Mouse (Mus musculus) MEL (cell line): ENCODE results near the gene Col18a1. TPM values are rescaled to one million over a fixed set of nuclear protein-coding genes. Genes with fewer than 3 reads are reported as not detected.

ENCODE experiments used
- DNase-seq: peaks from one replicate; pipeline ENCODE4 v3.0.0; 2011; ENCODE audit warnings: low read depth, low spot score
- H3K27ac ChIP-seq: 2 replicates; pipeline ENCODE4 v1.5.1; 2012; ENCODE audit warnings: low read depth, mild to moderate bottlenecking, control low read depth, low read length, moderate library complexity; ENCODE audit not compliant: control insufficient read depth
- H3K27me3 ChIP-seq, 2 experiments: fragments of 150-350 bp in 1 of 2; sonication (generic) in 1 of 2; 2 replicates each; pipeline ENCODE4 v1.6.1; 2012; ENCODE audit warnings: low read length in 2 of 2, mild to moderate bottlenecking in 2 of 2, improper control_type of control experiment in 1 of 2, moderate library complexity in 1 of 2; ENCODE audit not compliant: insufficient read depth in 2 of 2, control insufficient read depth in 1 of 2
- H3K36me3 ChIP-seq, 2 experiments: 2 replicates each; pipeline ENCODE4 v1.6.1; 2012 to 2014; ENCODE audit warnings: low read length in 2 of 2, improper control_type of control experiment in 1 of 2, inconsistent platforms in 1 of 2, mild to moderate bottlenecking in 1 of 2; ENCODE audit not compliant: insufficient read depth in 2 of 2, control insufficient read depth in 1 of 2
- H3K4me1 ChIP-seq, 2 experiments: fragments of 150-350 bp in 1 of 2; sonication (generic) in 1 of 2; 2 replicates each; pipeline ENCODE4 v1.6.1; 2012; ENCODE audit warnings: low read length in 2 of 2, improper control_type of control experiment in 1 of 2, mild to moderate bottlenecking in 1 of 2; ENCODE audit not compliant: insufficient read depth in 2 of 2, control insufficient read depth in 1 of 2
- H3K4me3 ChIP-seq, 2 experiments: fragments of 150-350 bp in 1 of 2; sonication (generic) in 1 of 2; 2 replicates each; pipeline ENCODE4 v1.5.1; 2012; ENCODE audit warnings: low read depth in 2 of 2, low read length in 2 of 2, mild to moderate bottlenecking in 2 of 2, moderate library complexity in 2 of 2, control low read depth in 1 of 2, improper control_type of control experiment in 1 of 2; ENCODE audit not compliant: control insufficient read depth in 1 of 2, insufficient read depth in 1 of 2
- H3K79me2 ChIP-seq: 2 replicates; pipeline ENCODE4 v1.6.1; 2012; ENCODE audit warnings: mild to moderate bottlenecking, low read length, moderate library complexity; ENCODE audit not compliant: control insufficient read depth, poor library complexity, insufficient read depth
- H3K9ac ChIP-seq: 2 replicates; pipeline ENCODE4 v1.6.1; 2012; ENCODE audit warnings: low read depth, mild to moderate bottlenecking, control low read depth, low read length, moderate library complexity; ENCODE audit not compliant: control insufficient read depth, poor library complexity, severe bottlenecking
- H3K9me3 ChIP-seq: fragments of 150-350 bp; sonication (generic); replicated peaks from 2 replicates; pipeline ENCODE4 v1.6.1; 2012; ENCODE audit warnings: mild to moderate bottlenecking, low read length, improper control_type of control experiment, moderate library complexity; ENCODE audit not compliant: insufficient read depth
- BHLHE40 ChIP-seq: IDR thresholded peaks from 2 replicates; pipeline ENCODE4 v1.6.1; 2012; ENCODE audit warnings: low read depth, mild to moderate bottlenecking, inconsistent platforms, low read length, improper control_type of control experiment, borderline replicate concordance
- CHD1 ChIP-seq: IDR thresholded peaks from 2 replicates; pipeline ENCODE4 v1.6.1; 2012; ENCODE audit warnings: low read depth, mild to moderate bottlenecking, inconsistent platforms, low read length, improper control_type of control experiment
- CHD2 ChIP-seq: IDR thresholded peaks from 2 replicates; pipeline ENCODE4 v1.6.1; 2011; ENCODE audit warnings: low read length, improper control_type of control experiment
- E2F4 ChIP-seq: IDR thresholded peaks from 2 replicates; pipeline ENCODE4 v1.6.1; 2011; ENCODE audit warnings: low read depth, low read length, improper control_type of control experiment, borderline replicate concordance
- ELF1 ChIP-seq: IDR thresholded peaks from 2 replicates; pipeline ENCODE4 v1.6.1; 2014; ENCODE audit warnings: low read depth, mild to moderate bottlenecking, inconsistent platforms, low read length, improper control_type of control experiment, moderate library complexity
- EP300 ChIP-seq, 2 experiments: IDR thresholded peaks; 2 replicates each; pipeline ENCODE4 v1.6.1; 2011; ENCODE audit warnings: improper control_type of control experiment in 2 of 2, low read length in 2 of 2, low read depth in 1 of 2, mild to moderate bottlenecking in 1 of 2
- GATA1 ChIP-seq: IDR thresholded peaks from 2 replicates; pipeline ENCODE4 v1.6.1; 2011; ENCODE audit warnings: low read depth, low read length, improper control_type of control experiment
- HCFC1 ChIP-seq: IDR thresholded peaks from 2 replicates; pipeline ENCODE4 v1.6.1; 2012; ENCODE audit warnings: low read depth, mild to moderate bottlenecking, inconsistent platforms, low read length, improper control_type of control experiment, moderate library complexity
- JUND ChIP-seq: IDR thresholded peaks from 2 replicates; pipeline ENCODE4 v1.6.1; 2011; ENCODE audit warnings: low read depth, mild to moderate bottlenecking, improper control_type of control experiment, low read length
- MAFK ChIP-seq: IDR thresholded peaks from 2 replicates; pipeline ENCODE4 v1.6.1; 2011; ENCODE audit warnings: low read depth, mild to moderate bottlenecking, low read length, improper control_type of control experiment, borderline replicate concordance
- MAX ChIP-seq: IDR thresholded peaks from 2 replicates; pipeline ENCODE4 v1.6.1; 2011; ENCODE audit warnings: low read length, improper control_type of control experiment
- MAZ ChIP-seq: IDR thresholded peaks from 2 replicates; pipeline ENCODE4 v1.6.1; 2012; ENCODE audit warnings: low read depth, mild to moderate bottlenecking, inconsistent platforms, low read length, improper control_type of control experiment
- MEF2A ChIP-seq: IDR thresholded peaks from 2 replicates; pipeline ENCODE4 v1.6.1; 2014; ENCODE audit warnings: low read depth, mild to moderate bottlenecking, inconsistent platforms, low read length, improper control_type of control experiment; ENCODE audit not compliant: poor library complexity, insufficient replicate concordance, severe bottlenecking; ENCODE audit errors: extremely low read depth
- MXI1 ChIP-seq: IDR thresholded peaks from 2 replicates; pipeline ENCODE4 v1.6.1; 2011; ENCODE audit warnings: mild to moderate bottlenecking, low read depth, low read length, improper control_type of control experiment
- MYC ChIP-seq: IDR thresholded peaks from 2 replicates; pipeline ENCODE4 v1.6.1; 2011; ENCODE audit warnings: low read depth, mild to moderate bottlenecking, low read length, improper control_type of control experiment, moderate library complexity
- NELFE ChIP-seq: IDR thresholded peaks from 2 replicates; pipeline ENCODE4 v1.6.1; 2011; ENCODE audit warnings: low read depth, low read length, improper control_type of control experiment
- NRF1 ChIP-seq: IDR thresholded peaks from 2 replicates; pipeline ENCODE4 v1.6.1; 2014; ENCODE audit warnings: low read depth, mild to moderate bottlenecking, inconsistent platforms, low read length, improper control_type of control experiment, moderate library complexity; ENCODE audit not compliant: poor library complexity, insufficient read depth, severe bottlenecking
- POLR2A ChIP-seq, 2 experiments: IDR thresholded peaks; 2 replicates each; pipeline ENCODE4 v1.6.1; 2011 to 2012; ENCODE audit warnings: low read length in 2 of 2, mild to moderate bottlenecking in 2 of 2, control low read depth in 1 of 2, improper control_type of control experiment in 1 of 2, low read depth in 1 of 2, moderate library complexity in 1 of 2; ENCODE audit not compliant: control insufficient read depth in 1 of 2, insufficient read depth in 1 of 2, poor library complexity in 1 of 2
- POLR2AphosphoS2 ChIP-seq: IDR thresholded peaks from 2 replicates; pipeline ENCODE4 v1.6.1; 2011; ENCODE audit warnings: low read length, improper control_type of control experiment
- RAD21 ChIP-seq: IDR thresholded peaks from 2 replicates; pipeline ENCODE4 v1.6.1; 2011; ENCODE audit warnings: mild to moderate bottlenecking, low read depth, low read length, improper control_type of control experiment
- RCOR1 ChIP-seq: IDR thresholded peaks from 2 replicates; pipeline ENCODE4 v1.6.1; 2012; ENCODE audit warnings: low read depth, mild to moderate bottlenecking, inconsistent platforms, low read length, improper control_type of control experiment
- SIN3A ChIP-seq: IDR thresholded peaks from 2 replicates; pipeline ENCODE4 v1.6.1; 2012; ENCODE audit warnings: low read length, improper control_type of control experiment, inconsistent platforms
- TAL1 ChIP-seq: IDR thresholded peaks from 2 replicates; pipeline ENCODE4 v1.6.1; 2012; ENCODE audit warnings: mild to moderate bottlenecking, inconsistent platforms, low read length, moderate library complexity, mixed read lengths
- TBP ChIP-seq: IDR thresholded peaks from 2 replicates; pipeline ENCODE4 v1.8.0; 2011; ENCODE audit warnings: low read depth, low read length, improper control_type of control experiment
- TCF12 ChIP-seq: IDR thresholded peaks from 2 replicates; pipeline ENCODE4 v1.6.1; 2014; ENCODE audit warnings: low read depth, mild to moderate bottlenecking, inconsistent platforms, low read length, improper control_type of control experiment, moderate library complexity
- USF1 ChIP-seq: IDR thresholded peaks from 2 replicates; pipeline ENCODE4 v1.6.1; 2014; ENCODE audit warnings: low read depth, mild to moderate bottlenecking, inconsistent platforms, low read length, improper control_type of control experiment, moderate library complexity
- USF2 ChIP-seq, 2 experiments: IDR thresholded peaks; 2 replicates each; pipeline ENCODE4 v1.6.1; 2011 to 2012; ENCODE audit warnings: improper control_type of control experiment in 2 of 2, low read length in 2 of 2, borderline replicate concordance in 1 of 2, inconsistent platforms in 1 of 2, low read depth in 1 of 2, mild to moderate bottlenecking in 1 of 2; ENCODE audit not compliant: insufficient read depth in 1 of 2
- ZKSCAN1 ChIP-seq: IDR thresholded peaks from 2 replicates; pipeline ENCODE4 v1.6.1; 2012; ENCODE audit warnings: low read depth, mild to moderate bottlenecking, inconsistent platforms, low read length, improper control_type of control experiment, moderate library complexity
- ZMIZ1 ChIP-seq: IDR thresholded peaks from 2 replicates; pipeline ENCODE4 v1.6.1; 2012; ENCODE audit warnings: low read depth, mild to moderate bottlenecking, inconsistent platforms, low read length, improper control_type of control experiment, moderate library complexity
- ZNF384 ChIP-seq: IDR thresholded peaks from 2 replicates; pipeline ENCODE4 v1.6.1; 2012; ENCODE audit warnings: low read depth, mild to moderate bottlenecking, inconsistent platforms, low read length, improper control_type of control experiment
- polyA plus RNA-seq, 2 experiments: library from polyadenylated mRNA; stranded (reverse) in 1 of 2; unstranded in 1 of 2; fragments of >175 nt in 1 of 2; fragments of >200 nt in 1 of 2; gene quantifications; 2 replicates each; pipeline versions ENCODE4 v1.2.1 to v1.2.4; 2012; ENCODE audit warnings: low replicate concordance in 2 of 2, low read depth in 1 of 2; ENCODE audit not compliant: insufficient read length in 2 of 2, insufficient read depth in 1 of 2, missing spikeins in 1 of 2
- total RNA-seq: library from RNA; depleted of rRNA; stranded (reverse); fragments of 300-350 nt; gene quantifications from 2 replicates; pipeline ENCODE4 v1.2.3, GENCODE M21; 2012

Col18a1 gene
- total and polyA plus RNA-seq, 3 experiments, result 0.46 to 1.3 TPM; not detected in 1

DNA sequence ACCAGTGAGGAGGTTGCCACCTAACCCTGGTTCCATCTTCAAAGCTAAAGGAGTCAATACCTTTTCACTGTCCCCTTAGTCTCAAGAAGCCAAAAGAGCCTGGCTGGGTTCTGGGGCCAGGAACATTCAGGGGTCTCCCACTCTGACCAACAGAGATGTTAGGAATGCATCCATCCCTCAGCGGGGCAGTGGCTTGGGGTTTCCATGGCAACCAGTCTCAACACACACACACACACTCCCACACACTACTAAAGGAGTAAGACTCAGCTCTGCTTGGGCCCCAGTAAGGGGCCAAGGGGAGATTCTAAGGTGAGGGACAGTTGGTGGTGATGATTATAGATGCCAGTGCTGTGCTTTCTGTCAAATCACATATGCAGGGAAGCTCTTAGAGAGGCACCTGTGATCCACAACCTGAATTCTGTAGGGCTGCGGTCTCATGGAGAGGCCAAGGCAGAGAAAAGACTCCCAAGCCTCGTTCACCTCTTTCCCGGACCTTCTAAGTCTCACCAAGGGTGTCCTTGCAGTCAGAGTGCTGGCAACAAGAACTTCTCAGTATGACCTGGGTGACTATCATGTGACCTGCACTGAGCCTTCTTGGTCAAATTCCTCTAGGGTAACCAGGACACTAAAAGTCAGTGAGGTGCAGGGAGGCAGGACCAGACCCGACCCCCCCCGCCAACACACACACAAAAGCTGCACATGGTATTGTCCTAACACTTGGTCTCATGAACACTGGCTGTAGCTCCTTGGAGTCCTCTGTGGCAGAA lies 46.2 kb upstream of the Col18a1 start:
- Histone ChIP-seq H3K4me1 (peaks cover 0 to 53% of the 10 kb centered on the region in 2 experiments; a peak in 3 of 4 replicates), H3K27ac (peak overlapping the region; percentile 84), H3K36me3 (peaks cover 0 to 31% of the 10 kb centered on the region in 2 experiments; a peak in 2 of 4 replicates), H3K79me2 (no peaks in the 10 kb centered on the region), H3K9ac (peak overlapping the region; percentile 59), H3K9me3 (no peaks in the 10 kb centered on the region), H3K27me3 (no peaks in the 10 kb centered on the region), H3K4me3 (peak overlapping the region in 1 of 2 experiments; percentile 36; a peak in 3 of 4 replicates)
- no peak for TF ChIP-seq E2F4
- TF ChIP-seq TBP, result no peak
- TF ChIP-seq ELF1, result no peak
- TF ChIP-seq RAD21, result no peak
- no peak for TF ChIP-seq TAL1
- TF ChIP-seq MAZ, result no peak
- no peak for TF ChIP-seq ZMIZ1
- no peak for TF ChIP-seq POLR2AphosphoS2
- no peak for TF ChIP-seq ZNF384
- DNase-seq, result no peak

DNA sequence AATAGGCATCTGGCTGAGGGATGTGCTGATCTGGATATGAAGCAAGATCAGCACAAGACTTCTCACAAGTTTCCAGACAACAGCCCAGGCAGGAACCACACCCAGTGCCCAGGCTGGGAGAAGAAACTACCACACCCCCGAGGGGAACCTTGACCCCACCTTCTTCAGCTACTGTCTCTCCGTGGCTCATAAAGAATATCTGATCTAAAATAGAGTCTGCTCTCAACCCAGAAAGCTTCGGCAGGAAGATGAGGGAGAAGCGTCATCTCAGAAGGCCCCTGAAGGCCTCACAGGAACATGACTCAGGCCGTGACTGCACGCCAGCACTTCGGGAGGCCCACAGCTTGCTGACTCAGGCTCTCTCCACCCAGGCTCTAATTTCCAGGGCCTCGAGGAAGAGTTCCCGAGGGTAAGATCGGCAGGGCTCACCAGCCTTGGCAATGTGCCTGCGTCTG lies 44.8 kb upstream of the Col18a1 start:
- Histone ChIP-seq H3K27me3 (no peaks in the 10 kb centered on the region), H3K36me3 (peaks cover 0 to 25% of the 10 kb centered on the region in 2 experiments; a peak in 2 of 4 replicates), H3K9me3 (no peaks in the 10 kb centered on the region), H3K4me1 (peaks cover 0 to 49% of the 10 kb centered on the region in 2 experiments; a peak in 3 of 4 replicates), H3K9ac (peak overlapping the region; percentile 59), H3K4me3 (peak overlapping the region; percentile 21 to 36), H3K79me2 (no peaks in the 10 kb centered on the region), H3K27ac (peak overlapping the region; percentile 84)
- peak; percentile 89 for DNase-seq
- TF ChIP-seq NRF1 (no peak), USF1 (no peak), EP300 (IDR thresholded peaks at IDR 0.05; ENCODE audit: low read depth in 1 of 2, low read length in 2 of 2) (peak; percentile 33; a peak in 3 of 4 replicates), CHD2 (no peak), NELFE (peak; percentile 61), RCOR1 (no peak), JUND (no peak), ZKSCAN1 (no peak), MYC (peak; percentile 63; the same call in 1 of the 2 replicates), ELF1 (no peak), MAX (peak; percentile 64; the same call in 1 of the 2 replicates), CHD1 (no peak), POLR2A (IDR thresholded peaks at IDR 0.05; ENCODE audit: control insufficient read depth in 1 of 2, insufficient read depth in 1 of 2, low read depth in 1 of 2, low read length in 2 of 2, poor library complexity in 1 of 2) (peak in 1 of 2 experiments; percentile 76; a peak in 2 of 4 replicates), GATA1 (0 out of 2 replicates have a peak, but pooled peaks have one; percentile 14), MAFK (peak; percentile 75), TCF12 (no peak), BHLHE40 (no peak), SIN3A (peak; percentile 52; the same call in 1 of the 2 replicates), MXI1 (0 out of 2 replicates have a peak, but pooled peaks have one; percentile 50), HCFC1 (peak; percentile 54; the same call in 1 of the 2 replicates), ZMIZ1 (no peak), MEF2A (no peak), USF2 (IDR thresholded peaks at IDR 0.05; ENCODE audit: borderline replicate concordance in 1 of 2, insufficient read depth in 1 of 2, low read depth in 1 of 2, low read length in 2 of 2) (no peak), TBP (peak; percentile 76; the same call in 1 of the 2 replicates)
